Mouse (Mus musculus) telencephalon, adult 2 months (tissue): ENCODE measurements around the gene Lrrc20.
A peak's percentile ranks its signal among the peaks of the same experiment; 100 is the strongest.

Source experiments
- DNase-seq: peaks from one replicate; pipeline ENCODE4 v3.0.0-alpha.2; 2011; ENCODE audit warnings: low read depth, low spot score

Lrrc20 gene

GRCm38 (mm10) chr10:61473640-61474039 is 2.0 kb upstream of the Lrrc20 start:
- no peak for DNase-seq

GRCm38 (mm10) chr10:61474344-61474743 is 1.3 kb upstream of the Lrrc20 start:
- no peak for DNase-seq

GRCm38 (mm10) chr10:61476440-61477165 is 1.0 kb downstream of the Lrrc20 start:
- DNase-seq = no peak

- DNase-seq = no peak
Measured at GRCm38 (mm10) chr10:61479461-61479860, 3.9 kb downstream of the Lrrc20 start.

- no peak for DNase-seq
Measured at GRCm38 (mm10) chr10:61479927-61480326, 4.3 kb downstream of the Lrrc20 start.

- DNase-seq = no peak
Measured at GRCm38 (mm10) chr10:61480488-61480887, 4.9 kb downstream of the Lrrc20 start.

- no peak for DNase-seq
Measured at GRCm38 (mm10) chr10:61482771-61483170, 7.2 kb downstream of the Lrrc20 start.

GRCm38 (mm10) chr10:61484801-61485200 is 9.2 kb downstream of the Lrrc20 start:
- no peak for DNase-seq

- no peak for DNase-seq
Measured at GRCm38 (mm10) chr10:61486551-61487339, 11.1 kb downstream of the Lrrc20 start.

- no peak for DNase-seq
Measured at GRCm38 (mm10) chr10:61488522-61489110, 13.0 kb downstream of the Lrrc20 start.

- no peak for DNase-seq
Measured at GRCm38 (mm10) chr10:61491573-61491972, 16.0 kb downstream of the Lrrc20 start.

- peak; percentile 32 for DNase-seq
Measured at GRCm38 (mm10) chr10:61492040-61492439, 16.4 kb downstream of the Lrrc20 start.

- DNase-seq = no peak
Measured at GRCm38 (mm10) chr10:61495461-61495860, 19.9 kb downstream of the Lrrc20 start.

GRCm38 (mm10) chr10:61496231-61496630 is 20.6 kb downstream of the Lrrc20 start:
- DNase-seq = no peak

- DNase-seq = no peak
Measured at GRCm38 (mm10) chr10:61499505-61500466, 24.2 kb downstream of the Lrrc20 start.

GRCm38 (mm10) chr10:61500756-61501155 is 25.2 kb downstream of the Lrrc20 start:
- DNase-seq = no peak

- DNase-seq = no peak
Measured at GRCm38 (mm10) chr10:61504073-61504472, 28.5 kb downstream of the Lrrc20 start.

GRCm38 (mm10) chr10:61506381-61507200 is 31.0 kb downstream of the Lrrc20 start:
- no peak for DNase-seq

GRCm38 (mm10) chr10:61509873-61510272 is 34.3 kb downstream of the Lrrc20 start:
- DNase-seq = no peak

GRCm38 (mm10) chr10:61510809-61511208 is 35.2 kb downstream of the Lrrc20 start:
- DNase-seq = no peak
